9 mouse cellular contexts compared by ENCODE assay signal in the genomic region with DNA sequence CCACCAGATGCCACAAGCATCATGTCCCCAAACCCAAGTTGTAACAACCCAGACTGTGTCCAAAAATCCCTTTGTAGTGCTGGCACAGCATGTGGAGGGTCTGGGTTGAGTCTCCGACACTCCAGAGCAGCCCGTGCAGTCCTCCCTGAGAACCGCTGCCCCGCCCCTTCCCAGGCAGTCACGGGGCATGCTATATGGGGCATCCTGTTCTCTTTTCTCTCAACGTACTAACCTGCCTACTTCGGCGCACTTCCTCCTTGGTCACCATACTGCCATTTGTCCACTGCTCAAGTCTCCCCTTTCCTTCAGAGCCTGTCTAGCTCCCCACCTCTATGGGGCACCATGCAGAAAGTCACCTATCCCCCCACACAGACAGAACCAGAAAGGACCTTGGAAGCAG. TPM values are rescaled to one million over a fixed set of nuclear protein-coding genes. Genes with fewer than 3 reads are reported as not detected.
DNase-seq lines count a peak whose midpoint lies in the region; ATAC-seq and TF ChIP-seq lines count a peak whose summit lies in the region.
"Had no signal": no experiment of that assay in that cellular context is flagged by ENCODE, and none has a peak within 500 bp of the region (broad histone marks: within the 10 kb centered on the region; RNA-seq: fewer than 3 reads in every experiment).

No protein-coding gene starts in this region.

- peak; percentile 74 to 76 for DNase-seq in B cell, adult 2 months
- peak; percentile 60 to 64 for DNase-seq in spleen, adult 18-20 months
- DNase-seq in urinary bladder, postnatal 25 days (ENCODE audit: low spot score) = no peak
- no peak for DNase-seq in MN1 (ENCODE audit: low spot score)
- DNase-seq in hindbrain, postnatal 0 days (ENCODE audit: low spot score) = no peak
- no peak for DNase-seq in adrenal gland, adult 18-20 months (ENCODE audit: low spot score in 2 of 2)

- no peak for ATAC-seq in liver, embryonic 15.5 days (ENCODE audit: insufficient read depth)
- no peak for ATAC-seq in hindbrain, postnatal 0 days

- TF ChIP-seq CTCF in bone marrow, adult 2 months (IDR thresholded peaks at IDR 0.05; ENCODE audit: control insufficient read depth, insufficient read depth, low read length) = no peak
- TF ChIP-seq CTCF in hindbrain, postnatal 0 days (IDR thresholded peaks at IDR 0.05; ENCODE audit: low read depth) = no peak

- peak overlapping the region; percentile 88 for H3K4me3 ChIP-seq in bone marrow, adult 2 months (replicated peaks; ENCODE audit: control insufficient read depth, low read depth, low read length)
- peak overlapping the region; percentile 68; the same call in 1 of the 2 replicates for H3K4me3 ChIP-seq in liver, embryonic 15.5 days (replicated peaks)
- H3K4me3 ChIP-seq in hindbrain, postnatal 0 days (ENCODE audit: low read length) = no peak overlapping the region

- peak overlapping the region; percentile 90 for H3K27ac ChIP-seq in bone marrow, adult 2 months (ENCODE audit: control insufficient read depth, insufficient read depth, low read depth, low read length, poor library complexity)
- peak overlapping the region; percentile 72 for H3K27ac ChIP-seq in liver, embryonic 15.5 days (replicated peaks)
- H3K27ac ChIP-seq in hindbrain, postnatal 0 days = no peak overlapping the region

- WGBS in bone marrow, adult 2 months = 4% methylated on average over 8 of the region's 8 CpGs
- 35% methylated on average over 8 of the region's 8 CpGs for WGBS in liver, embryonic 15.5 days (ENCODE audit: insufficient replicate concordance)
- WGBS in hindbrain, postnatal 0 days = 84% methylated on average over 8 of the region's 8 CpGs

- TF ChIP-seq POLR2A in bone marrow, adult 2 months (IDR thresholded peaks at IDR 0.05; ENCODE audit: borderline replicate concordance, control insufficient read depth, low read depth, low read length) = 0 out of 2 replicates have a peak, but pooled peaks have one; percentile 34

- H3K9ac ChIP-seq in liver, embryonic 15.5 days = no peak overlapping the region
- no peak overlapping the region for H3K9ac ChIP-seq in hindbrain, postnatal 0 days (replicated peaks; ENCODE audit: low read length)

- H3K4me2 ChIP-seq in liver, embryonic 15.5 days = peak overlapping the region; percentile 92
- H3K4me2 ChIP-seq in hindbrain, postnatal 0 days (ENCODE audit: low read depth, low read length) = no peak overlapping the region

- H3K9me3 ChIP-seq in liver, embryonic 15.5 days (replicated peaks) = no peaks in the 10 kb centered on the region
- H3K9me3 ChIP-seq in hindbrain, postnatal 0 days (ENCODE audit: low read length) = no peaks in the 10 kb centered on the region

- no peaks in the 10 kb centered on the region for H3K27me3 ChIP-seq in liver, embryonic 15.5 days
- H3K27me3 ChIP-seq in hindbrain, postnatal 0 days (ENCODE audit: insufficient read depth, low read length) = no peaks in the 10 kb centered on the region

- H3K36me3 ChIP-seq in liver, embryonic 15.5 days (replicated peaks) = peaks cover 31% of the 10 kb centered on the region
- H3K36me3 ChIP-seq in hindbrain, postnatal 0 days (ENCODE audit: insufficient read depth, low read length) = peaks cover 7% of the 10 kb centered on the region; the same call in 1 of the 2 replicates

- peaks cover 6% of the 10 kb centered on the region for H3K4me1 ChIP-seq in bone marrow, adult 2 months (ENCODE audit: control insufficient read depth, insufficient read depth, low read length)
- H3K4me1 ChIP-seq in liver, embryonic 15.5 days (replicated peaks) = peaks cover 49% of the 10 kb centered on the region
- peaks cover 27% of the 10 kb centered on the region for H3K4me1 ChIP-seq in hindbrain, postnatal 0 days (ENCODE audit: insufficient read depth, low read length)

RNA-seq across cellular contexts. Expression of gene Slc35c2, which starts 2.0 kb away (rescaled TPM):
- polyA plus RNA-seq in bone marrow, adult 2 months (2011; ENCODE audit: insufficient read depth, insufficient read length, low replicate concordance, missing spikeins) = 44.3 and 79.2 TPM in 2 replicates
- polyA plus RNA-seq in liver, embryonic 15.5 days (2015; fragmentation: Nextera tagmentation; extraction: Ambion mirVana) = 39.1 and 47.7 TPM in 2 replicates
- total RNA-seq in hindbrain, postnatal 0 days (2014; rRNA removed) = 97.1 and 120 TPM in 2 replicates
- polyA plus RNA-seq in hindbrain, postnatal 0 days (2015; fragmentation: Nextera tagmentation; extraction: Ambion mirVana) = 65.7 and 68.1 TPM in 2 replicates
- 10 to 100 TPM; 30.7 to 50.1 TPM for total RNA-seq in adrenal gland, adult 18-20 months (2021)

RNA-seq across cellular contexts. Expression of gene Elmo2, which starts 40.7 kb away (rescaled TPM):
- 11.4 and 29.8 TPM in 2 replicates for polyA plus RNA-seq in bone marrow, adult 2 months (2011; ENCODE audit: insufficient read depth, insufficient read length, low replicate concordance, missing spikeins)
- polyA plus RNA-seq in liver, embryonic 15.5 days (2015; fragmentation: Nextera tagmentation; extraction: Ambion mirVana) = 16.6 and 17.1 TPM in 2 replicates
- total RNA-seq in hindbrain, postnatal 0 days (2014; rRNA removed) = 99.4 and 105 TPM in 2 replicates
- polyA plus RNA-seq in hindbrain, postnatal 0 days (2015; fragmentation: Nextera tagmentation; extraction: Ambion mirVana) = 68.9 and 71.8 TPM in 2 replicates
- 10 to 100 TPM; 21.6 to 24.5 TPM for total RNA-seq in adrenal gland, adult 18-20 months (2021)

RNA-seq across cellular contexts. Expression of gene Cdh22, which starts 51.0 kb away (rescaled TPM):
- polyA plus RNA-seq in bone marrow, adult 2 months (2011; ENCODE audit: insufficient read depth, insufficient read length, low replicate concordance, missing spikeins) = 0.80 TPM in 1 of 2 replicates, not detected in the other
- polyA plus RNA-seq in liver, embryonic 15.5 days (2015; fragmentation: Nextera tagmentation; extraction: Ambion mirVana) = not detected in 2 replicates
- total RNA-seq in hindbrain, postnatal 0 days (2014; rRNA removed) = 47.3 and 53.4 TPM in 2 replicates
- polyA plus RNA-seq in hindbrain, postnatal 0 days (2015; fragmentation: Nextera tagmentation; extraction: Ambion mirVana) = 16.5 and 19.2 TPM in 2 replicates
- total RNA-seq in adrenal gland, adult 18-20 months (2021) = 1 to 10 TPM; 1.4 to 1.7 TPM
- polyA plus RNA-seq: gonadal fat pad, adult 2 months had no signal

Comparison
In these comparisons a context has a peak if more than half of its experiments do, and no peak if none do; other contexts are left out.
1. DNase-seq: peak in B cell, adult 2 months (2 of 2) and spleen, adult 18-20 months (2 of 2); none in urinary bladder, postnatal 25 days (single experiment), MN1 (single experiment), hindbrain, postnatal 0 days (single experiment) and adrenal gland, adult 18-20 months (0 of 2).